9 mouse cellular contexts compared by ENCODE assay signal in the genomic region with DNA sequence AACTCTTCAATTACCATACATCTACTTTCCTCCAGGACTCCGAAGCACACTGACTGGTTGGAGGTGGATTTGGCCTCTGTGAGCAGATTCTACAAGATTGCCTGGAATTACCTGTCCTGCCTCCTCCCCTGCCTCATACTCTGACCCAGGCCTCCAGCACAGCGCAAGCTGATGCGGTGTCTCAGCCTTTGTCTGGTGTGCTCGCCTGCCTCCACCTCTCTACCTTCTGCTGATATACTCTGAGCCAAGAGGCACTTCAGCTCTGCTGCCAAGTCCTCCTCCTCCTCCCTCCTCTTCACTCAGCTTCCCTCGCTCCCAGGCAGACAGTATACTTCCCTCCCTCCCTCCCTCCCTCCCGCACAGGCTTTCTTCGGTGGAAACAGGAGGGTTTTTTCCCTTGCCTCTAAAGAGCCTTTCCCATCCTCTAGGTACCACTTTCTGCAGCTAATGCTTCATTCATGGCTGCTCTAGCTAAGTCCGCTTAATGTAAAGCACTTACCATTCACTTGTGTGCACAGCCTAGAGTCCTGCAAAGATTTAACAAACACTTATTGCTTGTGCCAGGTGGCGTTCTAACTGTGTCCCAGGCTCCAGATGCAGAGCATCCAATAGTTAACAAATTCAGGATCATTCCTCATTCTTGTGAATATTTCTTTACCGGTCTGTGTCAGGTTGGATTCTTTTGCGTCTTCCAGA.
DNase-seq lines count a peak whose midpoint lies in the region; ATAC-seq and TF ChIP-seq lines count a peak whose summit lies in the region.
"Had no signal": no experiment of that assay in that cellular context is flagged by ENCODE, and none has a peak within 500 bp of the region (broad histone marks: within the 10 kb centered on the region; RNA-seq: fewer than 3 reads in every experiment).

No protein-coding gene starts in this region.

- H3K9ac ChIP-seq in embryonic facial prominence, embryonic 11.5 days (replicated peaks; ENCODE audit: low read length) = no peak overlapping the region
- no peak overlapping the region for H3K9ac ChIP-seq in neural tube, embryonic 13.5 days
- H3K9ac ChIP-seq: liver, embryonic 12.5 days had no signal

- no peaks in the 10 kb centered on the region for H3K27me3 ChIP-seq in embryonic facial prominence, embryonic 11.5 days (ENCODE audit: control insufficient read depth, insufficient read depth, low read length)
- no peaks in the 10 kb centered on the region for H3K27me3 ChIP-seq in embryonic facial prominence, embryonic 10.5 days (replicated peaks; ENCODE audit: low read depth, poor library complexity, severe bottlenecking)
- no peaks in the 10 kb centered on the region for H3K27me3 ChIP-seq in neural tube, embryonic 13.5 days
- H3K27me3 ChIP-seq: liver, embryonic 12.5 days had no signal

- no peaks in the 10 kb centered on the region for H3K36me3 ChIP-seq in embryonic facial prominence, embryonic 11.5 days (replicated peaks; ENCODE audit: control insufficient read depth, insufficient read depth, low read depth, low read length)
- H3K36me3 ChIP-seq in embryonic facial prominence, embryonic 10.5 days (replicated peaks) = no peaks in the 10 kb centered on the region
- no peaks in the 10 kb centered on the region for H3K36me3 ChIP-seq in neural tube, embryonic 13.5 days
- H3K36me3 ChIP-seq: liver, embryonic 12.5 days had no signal

- no peak for TF ChIP-seq CTCF in left cerebral cortex, adult 2 months (IDR thresholded peaks at IDR 0.05)

- H3K4me2 ChIP-seq in embryonic facial prominence, embryonic 11.5 days (ENCODE audit: low read depth, low read length) = no peak overlapping the region
- H3K4me2 ChIP-seq in neural tube, embryonic 13.5 days = no peak overlapping the region
- H3K4me2 ChIP-seq: liver, embryonic 12.5 days had no signal

- intact Hi-C loops in left cerebral cortex, adult 2 months (cut with DNase I) = loop anchor here (1.0 to 2.0 kb wide), 2 partner anchors 76 to 91 kb away; a partner anchor contains a TSS

- 61% methylated on average over 11 of the region's 11 CpGs for WGBS in embryonic facial prominence, embryonic 11.5 days
- 63% methylated on average over 11 of the region's 11 CpGs for WGBS in embryonic facial prominence, embryonic 10.5 days
- WGBS in neural tube, embryonic 13.5 days = 65% methylated on average over 11 of the region's 11 CpGs

- no peak overlapping the region for H3K4me3 ChIP-seq in embryonic facial prominence, embryonic 11.5 days (ENCODE audit: low read depth, low read length)
- H3K4me3 ChIP-seq in embryonic facial prominence, embryonic 10.5 days = no peak overlapping the region
- H3K4me3 ChIP-seq in neural tube, embryonic 13.5 days = no peak overlapping the region
- no peak overlapping the region for H3K4me3 ChIP-seq in left cerebral cortex, adult 2 months
- H3K4me3 ChIP-seq: liver, embryonic 12.5 days had no signal

- no peak overlapping the region for H3K27ac ChIP-seq in embryonic facial prominence, embryonic 11.5 days (replicated peaks; ENCODE audit: low read depth, low read length)
- H3K27ac ChIP-seq in embryonic facial prominence, embryonic 10.5 days (replicated peaks) = no peak overlapping the region
- no peak overlapping the region; the same call in 1 of the 2 replicates for H3K27ac ChIP-seq in neural tube, embryonic 13.5 days (replicated peaks)
- peak overlapping the region; percentile 72 for H3K27ac ChIP-seq in left cerebral cortex, adult 2 months
- H3K27ac ChIP-seq: liver, embryonic 12.5 days had no signal

- ATAC-seq in embryonic facial prominence, embryonic 11.5 days (replicated peaks; ENCODE audit: insufficient number of reproducible peaks, low FRiP score, low TSS enrichment, low read depth) = 0 out of 2 replicates have a peak, but pooled peaks have one; percentile 34
- peak; percentile 82 for ATAC-seq in neural tube, embryonic 13.5 days (ENCODE audit: low read depth)
- ATAC-seq in monocyte, adult 5-6 weeks (replicated peaks; ENCODE audit: insufficient number of reproducible peaks, low FRiP score, low TSS enrichment, poor library complexity, severe bottlenecking) = no peak
- ATAC-seq: liver, embryonic 12.5 days had no signal

- no peaks in the 10 kb centered on the region for H3K4me1 ChIP-seq in embryonic facial prominence, embryonic 11.5 days (ENCODE audit: control insufficient read depth, insufficient read depth, low read length)
- H3K4me1 ChIP-seq in embryonic facial prominence, embryonic 10.5 days = no peaks in the 10 kb centered on the region
- H3K4me1 ChIP-seq in neural tube, embryonic 13.5 days (replicated peaks) = peaks cover 8% of the 10 kb centered on the region
- H3K4me1 ChIP-seq: liver, embryonic 12.5 days had no signal

- no peak for DNase-seq in embryonic facial prominence, embryonic 11.5 days (ENCODE audit: low spot score)
- DNase-seq in embryonic facial prominence, embryonic 10.5 days (ENCODE audit: low spot score) = no peak
- no peak for DNase-seq in neural tube, embryonic 10.5 days (ENCODE audit: extremely low spot score, low spot score)
- peak; percentile 57 to 61 for DNase-seq in left cerebral cortex, adult 2 months (ENCODE audit: extremely low spot score in 1 of 2, low spot score in 2 of 2)
- peak; percentile 92 for DNase-seq in telencephalon, adult 2 months (ENCODE audit: low read depth, low spot score)
- no peak for DNase-seq in embryo, embryonic 10.5 days (ENCODE audit: low spot score)

- H3K9me3 ChIP-seq in embryonic facial prominence, embryonic 11.5 days (replicated peaks; ENCODE audit: control insufficient read depth, low read length) = no peaks in the 10 kb centered on the region
- no peaks in the 10 kb centered on the region for H3K9me3 ChIP-seq in embryonic facial prominence, embryonic 10.5 days
- H3K9me3 ChIP-seq in neural tube, embryonic 13.5 days = no peaks in the 10 kb centered on the region
- H3K9me3 ChIP-seq: liver, embryonic 12.5 days had no signal

Comparison
In these comparisons a context has a peak if more than half of its experiments do, and no peak if none do; other contexts are left out.
1. DNase-seq: peak in left cerebral cortex, adult 2 months (2 of 2) and telencephalon, adult 2 months (single experiment); none in embryonic facial prominence, embryonic 11.5 days (single experiment), embryonic facial prominence, embryonic 10.5 days (single experiment), neural tube, embryonic 10.5 days (single experiment) and embryo, embryonic 10.5 days (single experiment).